Mouse (Mus musculus) intestine, embryonic 16.5 days (tissue): ENCODE measurements around the gene Ankrd36. TPM values are rescaled to one million over a fixed set of nuclear protein-coding genes. Genes with fewer than 3 reads are reported as not detected.

Experiments
- ATAC-seq: fragments of 200-750 bp; cut with Nextera tagmentation; 2 replicates; pipeline ENCODE4 v1.8.0; 2017; ENCODE audit warnings: moderate TSS enrichment, moderate library complexity
- H3K27ac ChIP-seq: fragments of 300-500 bp; sonication (generic); 2 replicates; pipeline ENCODE4 v1.5.1; 2014; ENCODE audit warnings: mild to moderate bottlenecking, low read length
- H3K27me3 ChIP-seq: fragments of 300-500 bp; sonication (generic); replicated peaks from 2 replicates; pipeline ENCODE4 v1.6.1; 2014; ENCODE audit warnings: low read length, control low read depth, mixed read lengths; ENCODE audit not compliant: control insufficient read depth, insufficient read depth
- H3K36me3 ChIP-seq: fragments of 300-500 bp; sonication (generic); 2 replicates; pipeline ENCODE4 v1.6.1; 2014; ENCODE audit warnings: low read length, control low read depth; ENCODE audit not compliant: control insufficient read depth, insufficient read depth
- H3K4me1 ChIP-seq: fragments of 300-500 bp; sonication (generic); 2 replicates; pipeline ENCODE4 v1.6.1; 2014; ENCODE audit warnings: low read length, control low read depth, mixed read lengths; ENCODE audit not compliant: control insufficient read depth, insufficient read depth
- H3K4me2 ChIP-seq: fragments of 300-500 bp; sonication (generic); 2 replicates; pipeline ENCODE4 v1.6.1; 2014; ENCODE audit warnings: low read depth, low read length, control low read depth
- H3K4me3 ChIP-seq: fragments of 300-500 bp; sonication (generic); 2 replicates; pipeline ENCODE4 v1.5.1; 2014; ENCODE audit warnings: mild to moderate bottlenecking, low read length
- H3K9ac ChIP-seq: fragments of 300-500 bp; sonication (generic); 2 replicates; pipeline ENCODE4 v1.6.1; 2014; ENCODE audit warnings: low read depth, low read length
- H3K9me3 ChIP-seq: fragments of 300-500 bp; sonication (generic); 2 replicates; pipeline ENCODE4 v1.6.1; 2016; ENCODE audit warnings: low read length, control low read depth; ENCODE audit not compliant: control insufficient read depth
- WGBS: fragments of 180-500 bp; shearing (Covaris S2); extraction: QIAGEN DNeasy Blood & Tissue Kit; methylation state at CpG from one replicate; pipeline ENCODE4 v1.1.7; 2014; 5-methylcytosine and 5-hydroxymethylcytosine counted together
- polyA plus RNA-seq: library from polyadenylated mRNA; unstranded; fragments of >200 nt; fragmentation: Nextera tagmentation; extraction: Ambion mirVana; gene quantifications from 2 replicates; pipeline ENCODE4 v1.2.1, GENCODE M21; 2015

The Ankrd36 gene
- not detected in 2 replicates for polyA plus RNA-seq

DNA sequence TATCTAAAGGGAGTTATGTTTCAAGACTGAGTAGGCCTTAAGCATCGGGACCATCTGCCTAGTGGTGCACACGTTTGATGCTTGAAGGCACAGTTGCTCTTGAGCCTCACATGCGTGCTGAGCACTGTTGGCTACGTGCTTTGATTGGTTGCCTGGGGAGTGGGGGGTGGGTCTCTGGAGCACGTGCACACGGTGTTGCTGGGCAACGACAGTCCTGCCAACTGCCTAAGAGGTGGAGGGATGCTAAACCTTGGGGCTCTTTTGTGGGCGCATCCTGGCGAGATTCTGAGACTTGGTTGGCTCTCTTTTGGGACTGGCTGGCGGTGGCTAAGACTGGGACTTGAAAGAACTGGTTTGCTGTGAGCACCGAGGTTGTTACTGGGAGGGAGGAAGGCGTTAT is at the start of gene Ankrd36:
Gene Ankrd36, plus strand, starts transcription at position 211 of the 400 bp plus-strand sequence.
- no peak for ATAC-seq
- H3K9me3 ChIP-seq: peaks cover 3% of the 10 kb centered on the region; the same call in 1 of the 2 replicates
- H3K4me3 ChIP-seq: no peak within 1 kb of the TSS
- WGBS: 84% methylated on average over 12 of the region's 12 CpGs
- H3K36me3 ChIP-seq: no peaks in the 10 kb centered on the region
- no peak within 1 kb of the TSS for H3K4me2 ChIP-seq
- no peak within 1 kb of the TSS for H3K27ac ChIP-seq
- H3K27me3 ChIP-seq: no peaks in the 10 kb centered on the region
- H3K4me1 ChIP-seq: no peaks in the 10 kb centered on the region
- H3K9ac ChIP-seq: no peak within 1 kb of the TSS

DNA sequence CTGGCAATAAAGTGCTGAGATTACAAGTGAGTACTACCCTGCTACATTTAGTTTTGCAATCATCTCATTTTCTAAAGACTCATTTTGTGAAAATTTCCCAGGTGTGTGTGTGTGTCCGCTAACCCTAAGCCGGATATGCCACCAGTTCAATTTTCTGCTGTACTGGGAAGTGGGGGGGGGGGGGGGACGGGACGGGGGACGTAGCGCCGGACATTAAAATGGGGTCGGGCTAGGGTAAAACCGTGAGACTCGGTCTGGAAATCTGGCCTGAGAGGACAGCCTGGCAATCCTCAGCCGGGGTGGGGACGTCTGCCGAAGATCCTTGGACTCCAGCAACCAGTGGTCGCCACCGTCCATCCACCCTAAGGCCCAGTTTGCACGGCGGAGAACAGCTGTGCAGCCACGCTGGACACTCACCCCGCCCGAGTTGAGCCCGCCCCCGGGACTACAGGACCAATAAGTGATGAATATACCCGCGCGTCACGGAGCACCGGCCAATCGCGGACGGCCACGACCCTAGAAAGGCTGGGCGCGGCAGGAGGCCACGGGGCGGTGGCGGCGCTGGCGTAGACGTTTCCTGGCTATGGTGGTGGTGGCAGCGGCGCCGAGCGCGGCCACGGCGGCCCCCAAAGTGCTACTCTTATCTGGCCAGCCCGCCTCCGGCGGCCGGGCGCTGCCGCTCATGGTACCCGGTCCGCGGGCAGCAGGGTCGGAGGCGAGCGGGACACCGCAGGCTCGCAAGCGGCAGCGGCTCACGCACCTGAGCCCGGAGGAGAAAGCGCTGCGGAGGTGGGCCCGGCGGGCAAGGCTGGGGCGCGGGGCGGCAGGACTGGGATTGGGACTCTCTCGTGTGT is 48.8 kb upstream of the Ankrd36 start, which contains the start of gene Xbp1:
Gene Xbp1, plus strand, starts transcription at position 248 of the 854 bp plus-strand sequence.
- Histone ChIP-seq H3K4me1 (peaks cover 25% of the 10 kb centered on the region), H3K36me3 (peaks cover 25% of the 10 kb centered on the region), H3K27me3 (no peaks in the 10 kb centered on the region), H3K27ac (peak within 1 kb of the TSS; percentile 99), H3K4me3 (peak within 1 kb of the TSS; percentile 97), H3K4me2 (peak within 1 kb of the TSS; percentile 65), H3K9me3 (no peaks in the 10 kb centered on the region), H3K9ac (peak within 1 kb of the TSS; percentile 100)
- WGBS: under 1% methylated on average over 72 of the region's 72 CpGs
- ATAC-seq: peak; percentile 97

DNA sequence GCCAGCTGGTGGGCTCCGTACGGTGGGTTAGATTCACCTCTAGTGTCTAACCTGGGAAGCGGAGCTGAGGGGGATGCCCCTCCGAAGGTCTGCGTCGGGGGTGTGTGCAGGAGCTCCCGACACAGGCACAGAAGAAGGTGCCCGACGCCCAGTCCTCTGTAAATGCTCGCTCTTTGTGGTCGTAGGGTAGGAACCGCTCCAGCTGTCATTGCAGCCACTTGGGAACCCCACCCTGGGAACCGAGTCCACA is 48.3 kb upstream of the Ankrd36 start:
- ATAC-seq: peak; percentile 23

DNA sequence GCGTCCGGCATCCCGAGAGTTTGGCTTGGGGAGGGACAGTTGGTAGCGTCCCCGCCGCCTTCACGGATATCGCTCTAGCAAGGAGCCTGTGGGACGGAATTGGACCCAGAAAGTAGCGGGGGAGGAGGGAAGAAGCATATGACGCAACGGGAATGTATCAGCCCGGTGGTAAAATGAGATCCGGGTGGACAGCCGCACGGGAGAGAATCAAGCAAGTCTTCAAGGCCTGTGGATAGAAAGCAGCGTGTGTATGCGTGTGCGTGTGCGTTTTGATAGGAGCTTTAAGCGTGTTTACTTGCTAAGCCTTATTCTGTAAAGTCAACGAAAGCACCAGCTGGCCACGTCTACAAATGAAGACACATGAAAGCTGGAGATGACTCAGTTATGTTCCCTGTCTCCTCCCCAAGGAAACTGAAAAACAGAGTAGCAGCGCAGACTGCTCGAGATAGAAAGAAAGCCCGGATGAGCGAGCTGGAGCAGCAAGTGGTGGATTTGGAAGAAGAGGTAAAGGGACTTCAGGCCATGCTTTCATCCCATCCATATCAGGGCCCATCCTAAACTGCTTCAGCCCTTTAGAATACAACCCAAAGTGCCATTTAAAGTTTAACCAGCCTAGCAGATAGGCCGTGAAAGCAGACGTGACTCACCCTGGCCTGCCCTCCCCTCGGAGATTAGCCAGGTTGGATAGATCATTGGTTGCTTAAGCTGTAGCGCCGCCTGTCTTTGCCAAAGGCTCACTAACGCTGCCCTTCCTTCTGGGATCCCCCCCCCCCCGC is 47.8 kb upstream of the Ankrd36 start:
- H3K27me3 ChIP-seq: no peaks in the 10 kb centered on the region
- peak overlapping the region; percentile 97 for H3K4me3 ChIP-seq
- H3K9ac ChIP-seq: peak overlapping the region; percentile 100
- peaks cover 25% of the 10 kb centered on the region for H3K4me1 ChIP-seq
- WGBS: under 1% methylated on average over 34 of the region's 34 CpGs
- ATAC-seq: peak; percentile 62
- H3K4me2 ChIP-seq: peak overlapping the region; percentile 65
- peaks cover 25% of the 10 kb centered on the region for H3K36me3 ChIP-seq
- no peaks in the 10 kb centered on the region for H3K9me3 ChIP-seq
- peak overlapping the region; percentile 99 for H3K27ac ChIP-seq

More for the DNA sequence above, 48.3 kb upstream of the Ankrd36 start:
- Histone ChIP-seq H3K4me1 (peaks cover 25% of the 10 kb centered on the region), H3K4me3 (peak overlapping the region; percentile 97), H3K36me3 (peaks cover 25% of the 10 kb centered on the region), H3K9ac (peak overlapping the region; percentile 100), H3K9me3 (no peaks in the 10 kb centered on the region), H3K27me3 (no peaks in the 10 kb centered on the region), H3K4me2 (peak overlapping the region; percentile 65), H3K27ac (peak overlapping the region; percentile 99)
- under 1% methylated on average over 13 of the region's 13 CpGs for WGBS

DNA sequence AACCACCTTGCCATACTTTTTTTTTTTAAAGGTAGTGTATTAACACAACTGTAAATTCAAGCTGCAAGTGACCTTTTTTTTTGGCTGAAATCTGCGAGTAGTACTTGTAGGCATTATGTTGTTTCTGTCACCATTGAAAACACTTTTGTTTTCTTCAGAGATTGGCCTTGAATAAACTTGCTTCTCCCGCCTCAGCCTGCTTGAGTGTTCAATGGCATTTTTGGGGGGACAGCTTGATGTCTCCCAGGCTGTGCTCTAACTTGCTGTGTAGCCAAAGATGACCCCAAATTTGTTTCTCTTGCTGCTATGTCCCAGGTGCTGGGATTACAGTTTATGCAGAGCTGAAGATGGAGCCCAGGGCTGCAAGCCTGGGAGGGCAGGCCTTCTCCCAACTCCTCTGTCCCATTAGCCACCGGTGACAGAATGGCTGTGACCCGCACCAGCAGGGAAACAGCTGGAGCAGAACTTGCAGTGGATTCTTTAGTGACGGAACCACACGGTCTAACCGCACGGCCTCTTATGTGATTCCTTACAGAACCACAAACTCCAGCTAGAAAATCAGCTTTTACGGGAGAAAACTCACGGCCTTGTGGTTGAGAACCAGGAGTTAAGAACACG is 46.6 kb upstream of the Ankrd36 start:
- no peaks in the 10 kb centered on the region for H3K27me3 ChIP-seq
- WGBS: 84% methylated on average over 11 of the region's 11 CpGs
- peaks cover 25% of the 10 kb centered on the region for H3K36me3 ChIP-seq
- no peak for ATAC-seq
- peak overlapping the region; percentile 100 for H3K9ac ChIP-seq
- peak overlapping the region; percentile 65 for H3K4me2 ChIP-seq
- H3K4me1 ChIP-seq: peaks cover 25% of the 10 kb centered on the region
- H3K4me3 ChIP-seq: peak overlapping the region; percentile 97
- H3K9me3 ChIP-seq: no peaks in the 10 kb centered on the region
- H3K27ac ChIP-seq: 0 out of 2 replicates have a peak overlapping the region, but pooled peaks have one; percentile 12

DNA sequence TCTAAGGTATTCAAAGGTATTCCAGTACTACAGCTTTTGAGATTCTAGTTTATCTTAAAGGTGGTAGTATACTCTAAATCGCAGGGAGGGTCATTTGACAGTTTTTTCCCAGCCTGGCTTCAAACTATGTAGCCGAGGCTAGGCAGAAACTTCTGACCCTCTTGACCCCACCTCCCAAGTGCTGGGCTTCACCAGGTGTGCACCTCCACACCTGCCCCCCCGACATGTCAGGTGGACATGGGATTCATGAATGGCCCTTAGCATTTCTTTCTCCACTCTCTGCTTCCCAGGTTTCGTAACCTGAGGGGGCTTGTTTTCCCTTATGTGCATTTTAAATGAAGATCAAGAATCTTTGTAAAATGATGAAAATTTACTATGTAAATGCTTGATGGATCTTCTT is 44.1 kb upstream of the Ankrd36 start:
- 89% methylated on average over 4 of the region's 4 CpGs for whole genome bisulfite sequencing
- Histone ChIP-seq H3K9ac (no peak overlapping the region), H3K4me3 (no peak overlapping the region), H3K4me2 (no peak overlapping the region), H3K9me3 (no peaks in the 10 kb centered on the region), H3K36me3 (peaks cover 28% of the 10 kb centered on the region), H3K27ac (no peak overlapping the region), H3K4me1 (peaks cover 21% of the 10 kb centered on the region), H3K27me3 (no peaks in the 10 kb centered on the region)
- no peak for ATAC-seq

DNA sequence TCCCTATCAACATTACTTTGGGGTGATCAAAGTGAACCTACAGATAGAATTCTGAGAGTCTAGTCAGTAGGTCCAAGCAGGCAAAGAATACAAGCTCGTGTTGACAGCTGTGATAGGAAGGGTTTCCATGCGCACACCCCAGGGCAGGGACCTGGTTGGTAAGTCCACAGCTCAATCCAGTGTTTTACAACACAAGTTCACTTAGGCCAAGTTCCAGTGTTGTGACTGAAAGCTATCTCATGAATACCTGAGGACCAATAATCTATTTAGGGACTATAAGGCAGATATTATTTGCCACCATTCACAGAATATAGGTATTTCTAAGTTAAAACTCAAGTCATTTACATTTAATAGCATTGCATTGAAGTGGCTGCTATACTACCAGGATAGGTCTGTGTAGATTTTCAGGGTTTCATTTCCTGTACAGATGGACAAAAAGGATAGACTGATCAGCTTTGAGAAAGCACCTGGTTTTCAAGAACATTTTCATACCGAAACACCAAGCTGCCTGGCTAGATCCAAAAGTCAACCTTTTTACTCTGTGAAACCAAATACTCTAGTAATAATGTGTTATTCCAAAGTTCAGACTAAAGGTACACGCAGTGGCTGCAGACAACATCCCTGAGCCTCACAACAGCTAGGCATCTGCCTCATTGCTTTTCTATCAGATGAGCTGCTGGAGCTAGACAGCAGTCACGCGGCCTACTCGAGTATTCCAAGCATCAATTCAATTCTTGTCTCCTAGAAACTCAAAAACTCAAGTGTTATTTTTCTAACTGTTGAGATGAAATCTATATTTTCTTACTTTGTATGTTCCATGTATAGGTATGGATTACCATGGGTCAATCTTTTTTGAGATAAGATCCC is 42.7 kb upstream of the Ankrd36 start:
- Histone ChIP-seq H3K36me3 (peaks cover 28% of the 10 kb centered on the region), H3K27me3 (no peaks in the 10 kb centered on the region), H3K9ac (no peak overlapping the region), H3K9me3 (no peaks in the 10 kb centered on the region), H3K4me1 (peaks cover 21% of the 10 kb centered on the region), H3K27ac (no peak overlapping the region), H3K4me3 (no peak overlapping the region), H3K4me2 (no peak overlapping the region)
- ATAC-seq: no peak
- WGBS: 86% methylated on average over 7 of the region's 7 CpGs

DNA sequence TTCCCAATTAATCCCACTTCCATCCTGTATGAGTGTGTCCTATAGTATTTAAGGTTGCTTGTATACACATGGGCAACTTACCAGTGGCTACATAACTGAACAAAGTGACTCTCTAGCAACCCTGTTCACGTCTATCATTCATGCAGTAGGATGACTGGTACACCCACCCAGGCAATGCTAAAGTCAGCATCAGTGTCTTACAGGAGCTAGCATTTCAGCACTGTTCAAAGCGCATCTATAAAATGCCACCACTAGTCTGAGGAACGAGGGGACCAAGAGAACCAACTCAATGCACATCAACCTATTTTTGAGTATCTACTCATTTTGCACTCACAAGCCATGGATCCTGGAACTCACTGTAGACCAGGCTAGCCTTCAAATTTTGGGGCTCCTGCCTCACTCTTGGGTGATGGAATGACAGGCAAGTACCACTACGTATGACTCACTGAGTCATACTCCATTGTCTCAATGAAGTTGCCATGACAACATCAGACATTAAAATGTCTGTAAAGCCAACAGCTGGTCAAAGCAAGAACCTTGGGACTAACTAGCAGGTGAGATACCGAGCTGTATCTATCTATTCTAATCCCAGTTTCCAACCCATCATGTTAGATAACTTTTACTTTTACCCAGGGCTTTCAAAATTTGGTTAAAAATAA is 41.5 kb upstream of the Ankrd36 start:
- 86% methylated on average over 5 of the region's 5 CpGs for WGBS
- Histone ChIP-seq H3K4me2 (no peak overlapping the region), H3K4me1 (peaks cover 16% of the 10 kb centered on the region), H3K9ac (no peak overlapping the region), H3K36me3 (peaks cover 26% of the 10 kb centered on the region), H3K9me3 (no peaks in the 10 kb centered on the region), H3K27ac (no peak overlapping the region), H3K27me3 (no peaks in the 10 kb centered on the region), H3K4me3 (no peak overlapping the region)
- ATAC-seq: no peak; the same call in 1 of the 2 replicates
